Mouse (Mus musculus) lung, embryonic 14.5 days (tissue): ENCODE measurements around the gene Fgf9. TPM values are rescaled to one million over a fixed set of nuclear protein-coding genes. Genes with fewer than 3 reads are reported as not detected.

Experiments
- ATAC-seq: fragments of 200-750 bp; cut with Nextera tagmentation; 2 replicates; pipeline ENCODE4 v1.8.0; 2017; ENCODE audit warnings: mild to moderate bottlenecking, moderate TSS enrichment, moderate library complexity; ENCODE audit not compliant: insufficient read depth
- DNase-seq: peaks from one replicate; pipeline ENCODE4 v3.0.0-alpha.2; 2015
- H3K27ac ChIP-seq: fragments of 300-500 bp; sonication (generic); 2 replicates; pipeline ENCODE4 v1.5.1; 2014; ENCODE audit warnings: low read depth, mild to moderate bottlenecking, moderate library complexity
- H3K27me3 ChIP-seq: fragments of 300-500 bp; sonication (generic); 2 replicates; pipeline ENCODE4 v1.6.1; 2014; ENCODE audit warnings: low read length, control low read depth; ENCODE audit not compliant: insufficient read depth
- H3K36me3 ChIP-seq: fragments of 300-500 bp; sonication (generic); 2 replicates; pipeline ENCODE4 v1.6.1; 2014; ENCODE audit warnings: control low read depth; ENCODE audit not compliant: insufficient read depth
- H3K4me1 ChIP-seq: fragments of 300-500 bp; sonication (generic); 2 replicates; pipeline ENCODE4 v1.6.1; 2014; ENCODE audit warnings: antibody characterized with exemption, control low read depth; ENCODE audit not compliant: insufficient read depth
- H3K4me2 ChIP-seq: fragments of 300-500 bp; sonication (generic); 2 replicates; pipeline ENCODE4 v1.6.1; 2014; ENCODE audit warnings: mild to moderate bottlenecking
- H3K4me3 ChIP-seq: fragments of 300-500 bp; sonication (generic); 2 replicates; pipeline ENCODE4 v1.5.1; 2014; ENCODE audit warnings: low read depth, low read length
- H3K9ac ChIP-seq: fragments of 300-500 bp; sonication (generic); 2 replicates; pipeline ENCODE4 v1.6.1; 2014
- H3K9me3 ChIP-seq: fragments of 300-500 bp; sonication (generic); 2 replicates; pipeline ENCODE4 v1.6.1; 2016; ENCODE audit warnings: low read depth, low read length, control low read depth
- CTCF ChIP-seq: IDR thresholded peaks from 2 replicates; pipeline ENCODE4 v1.5.1; 2016; ENCODE audit warnings: antibody characterized with exemption, low read depth
- WGBS: fragments of 180-500 bp; shearing (Covaris S2); extraction: QIAGEN DNeasy Blood & Tissue Kit; methylation state at CpG from one replicate; pipeline ENCODE4 v1.1.7; 2014; 5-methylcytosine and 5-hydroxymethylcytosine counted together
- polyA plus RNA-seq: library from polyadenylated mRNA; unstranded; fragments of >200 nt; fragmentation: Nextera tagmentation; extraction: Ambion mirVana; gene quantifications from 2 replicates; pipeline ENCODE4 v1.2.1, GENCODE M21; 2014

The Fgf9 gene
- polyA plus RNA-seq, 1 experiment from 2014 or later = 9.1 TPM

DNA sequence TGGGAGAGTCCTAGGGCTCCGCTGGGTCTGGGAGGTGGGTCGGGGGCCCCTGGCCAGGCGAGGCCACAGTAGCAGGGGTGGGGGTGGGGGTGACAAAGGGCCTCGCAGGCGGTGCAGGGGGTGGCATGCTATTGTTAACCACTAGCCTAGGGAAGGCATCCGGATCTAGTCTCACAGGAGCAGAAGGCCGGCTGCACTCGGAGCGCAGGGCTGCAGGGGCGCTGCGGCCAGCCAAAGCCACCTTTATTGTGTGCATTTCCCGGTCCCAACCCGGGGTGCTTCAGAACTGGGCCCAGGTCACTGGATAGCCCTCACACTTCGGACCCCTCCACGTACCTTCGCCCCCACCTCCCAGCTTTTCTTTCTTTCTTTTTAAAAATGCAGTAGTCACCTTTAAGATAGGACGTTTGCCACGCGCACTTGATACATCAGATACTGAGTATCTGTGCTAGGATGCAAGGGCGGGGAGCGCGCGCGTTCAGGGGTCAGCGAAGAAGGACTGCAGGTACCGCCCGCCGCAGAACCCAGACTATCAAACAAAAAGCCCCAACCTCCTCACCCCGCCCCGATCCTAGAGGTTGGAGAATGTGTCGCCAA lies 5.2 kb downstream of the Fgf9 start:
- peak; percentile 5; the same call in 1 of the 2 replicates for ATAC-seq
- H3K4me3 ChIP-seq = peak overlapping the region; percentile 53
- peak overlapping the region; percentile 93 for H3K4me2 ChIP-seq
- WGBS = under 1% methylated on average over 31 of the region's 31 CpGs
- no peaks in the 10 kb centered on the region for H3K36me3 ChIP-seq
- H3K4me1 ChIP-seq = 0 out of 2 replicates have a peak, but pooled peaks cover 6% of the 10 kb centered on the region
- peak; percentile 41 for DNase-seq
- H3K27ac ChIP-seq = no peak overlapping the region
- H3K9me3 ChIP-seq = no peaks in the 10 kb centered on the region
- H3K9ac ChIP-seq = peak overlapping the region; percentile 54
- TF ChIP-seq CTCF = peak; percentile 17; the same call in 1 of the 2 replicates
- H3K27me3 ChIP-seq = peaks cover 83% of the 10 kb centered on the region

DNA sequence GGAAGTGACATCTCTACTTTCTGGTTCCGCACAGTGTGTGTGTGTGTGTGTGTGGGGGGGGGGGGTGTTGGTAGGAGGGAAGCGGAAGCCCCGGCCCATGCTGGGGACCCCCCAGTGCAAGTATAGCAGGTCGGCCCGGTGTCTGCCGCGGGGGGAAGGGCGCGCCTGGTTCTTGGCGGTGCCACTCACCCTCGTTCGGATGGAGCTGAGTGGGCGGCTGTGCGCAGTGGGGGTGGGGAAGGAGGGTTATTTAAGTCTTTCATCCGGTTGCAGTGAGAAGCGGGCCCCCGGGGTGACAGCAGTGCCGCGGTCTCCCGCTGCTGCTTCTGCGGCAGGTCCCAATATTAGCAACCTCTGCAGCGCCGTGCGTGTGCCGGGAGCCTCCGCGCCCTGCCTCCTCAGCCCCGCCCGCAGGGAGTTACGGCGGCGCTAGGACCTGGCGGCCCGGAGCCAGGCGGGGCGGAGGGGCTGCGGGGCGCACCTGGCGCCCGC lies 5.7 kb downstream of the Fgf9 start:
- under 1% methylated on average over 40 of the region's 40 CpGs for WGBS
- Histone ChIP-seq H3K4me1 (0 out of 2 replicates have a peak, but pooled peaks cover 6% of the 10 kb centered on the region), H3K9me3 (no peaks in the 10 kb centered on the region), H3K4me3 (peak overlapping the region; percentile 53), H3K4me2 (peak overlapping the region; percentile 93), H3K9ac (peak overlapping the region; percentile 54; the same call in 1 of the 2 replicates), H3K27me3 (peaks cover 78% of the 10 kb centered on the region), H3K27ac (peak overlapping the region; percentile 24; the same call in 1 of the 2 replicates), H3K36me3 (no peaks in the 10 kb centered on the region)
- DNase-seq (peak; percentile 72), ATAC-seq (peak; percentile 62)
- TF ChIP-seq CTCF = no peak

DNA sequence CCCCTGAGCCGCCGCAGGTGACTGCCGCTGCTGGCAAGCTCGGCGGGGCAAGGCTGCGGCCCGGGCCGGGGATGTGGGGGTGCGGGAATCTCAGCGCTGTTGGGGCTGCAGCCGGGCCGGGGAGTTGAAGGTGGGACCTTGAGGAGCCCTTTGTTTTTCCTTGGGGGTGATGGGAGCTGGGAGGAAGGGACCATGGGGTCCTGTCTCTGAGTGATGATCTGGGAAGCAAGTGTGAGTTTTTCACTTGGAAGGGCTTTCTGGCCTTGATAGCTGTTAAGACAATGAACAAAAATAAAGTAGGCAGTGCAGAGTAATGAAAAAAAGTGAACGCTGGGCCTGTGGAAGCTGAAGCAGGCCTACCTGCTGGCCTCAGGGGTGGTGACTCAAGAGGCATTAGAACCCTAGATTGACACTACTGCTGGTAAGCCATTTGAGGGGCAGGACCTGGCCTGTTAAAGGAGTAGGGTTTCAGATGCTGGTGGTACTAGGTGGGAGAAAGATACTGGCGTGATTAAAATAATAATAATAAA lies 6.4 kb downstream of the Fgf9 start:
- Histone ChIP-seq H3K36me3 (no peaks in the 10 kb centered on the region), H3K4me2 (peak overlapping the region; percentile 93), H3K9ac (peak overlapping the region; percentile 54), H3K4me3 (peak overlapping the region; percentile 53), H3K27me3 (peaks cover 71% of the 10 kb centered on the region), H3K4me1 (0 out of 2 replicates have a peak, but pooled peaks cover 6% of the 10 kb centered on the region), H3K9me3 (no peaks in the 10 kb centered on the region), H3K27ac (peak overlapping the region; percentile 24; the same call in 1 of the 2 replicates)
- WGBS = 9% methylated on average over 14 of the region's 14 CpGs
- TF ChIP-seq CTCF = no peak
- ATAC-seq (no peak), DNase-seq (no peak)

DNA sequence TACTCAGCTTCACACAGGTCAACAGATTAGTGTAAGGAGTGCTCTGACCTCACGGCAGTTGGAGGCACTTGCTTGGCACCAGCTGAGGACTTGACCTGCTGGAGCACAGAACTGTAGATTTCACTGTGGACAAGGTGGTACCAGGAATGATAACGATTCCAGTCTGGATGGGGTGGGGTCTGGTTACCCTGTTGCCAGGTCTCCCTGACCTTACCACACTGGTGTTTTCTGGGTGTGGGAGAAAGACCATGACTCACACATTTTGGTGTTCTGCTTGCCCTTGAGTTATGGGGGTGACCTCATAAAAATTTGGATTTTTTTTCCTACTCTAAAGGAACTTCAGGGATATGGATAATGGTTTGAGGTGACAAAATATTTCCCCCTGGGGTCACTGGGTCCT lies 9.1 kb downstream of the Fgf9 start:
- Histone ChIP-seq H3K9ac (no peak overlapping the region), H3K27ac (no peak overlapping the region), H3K9me3 (no peaks in the 10 kb centered on the region), H3K36me3 (no peaks in the 10 kb centered on the region), H3K4me3 (no peak overlapping the region), H3K4me2 (no peak overlapping the region), H3K4me1 (0 out of 2 replicates have a peak, but pooled peaks cover 6% of the 10 kb centered on the region), H3K27me3 (peaks cover 44% of the 10 kb centered on the region)
- no peak for TF ChIP-seq CTCF
- ATAC-seq = no peak
- DNase-seq = no peak
- WGBS = 74% methylated on average over 2 of the region's 2 CpGs

DNA sequence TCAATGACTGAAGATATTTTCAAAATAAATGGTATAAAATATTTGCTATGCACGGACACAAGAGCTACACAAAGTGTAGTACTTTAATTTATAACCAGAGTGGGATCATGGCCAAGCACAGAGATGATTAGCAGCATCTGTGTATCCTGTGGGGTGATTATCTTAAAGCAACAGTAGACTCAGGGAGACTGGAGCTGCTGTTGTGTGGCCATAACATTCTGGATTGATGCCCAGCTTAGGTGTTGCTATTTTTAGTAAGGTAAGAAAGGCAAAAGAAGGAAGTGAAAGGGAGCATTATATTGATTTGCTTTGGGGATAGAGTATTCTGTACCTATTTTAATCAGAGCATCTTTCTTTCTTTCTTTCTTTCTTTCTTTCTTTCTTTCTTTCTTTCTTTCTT lies 11.6 kb downstream of the Fgf9 start:
- 24% methylated on average over 1 of the region's 1 CpGs for WGBS
- H3K4me1 ChIP-seq = no peaks in the 10 kb centered on the region
- no peak overlapping the region for H3K4me2 ChIP-seq
- peaks cover 19% of the 10 kb centered on the region for H3K27me3 ChIP-seq
- no peak overlapping the region for H3K4me3 ChIP-seq
- H3K27ac ChIP-seq = no peak overlapping the region
- H3K36me3 ChIP-seq = no peaks in the 10 kb centered on the region
- H3K9ac ChIP-seq = no peak overlapping the region
- no peaks in the 10 kb centered on the region for H3K9me3 ChIP-seq
- no peak for ATAC-seq
- no peak for TF ChIP-seq CTCF
- peak; percentile 33 for DNase-seq

DNA sequence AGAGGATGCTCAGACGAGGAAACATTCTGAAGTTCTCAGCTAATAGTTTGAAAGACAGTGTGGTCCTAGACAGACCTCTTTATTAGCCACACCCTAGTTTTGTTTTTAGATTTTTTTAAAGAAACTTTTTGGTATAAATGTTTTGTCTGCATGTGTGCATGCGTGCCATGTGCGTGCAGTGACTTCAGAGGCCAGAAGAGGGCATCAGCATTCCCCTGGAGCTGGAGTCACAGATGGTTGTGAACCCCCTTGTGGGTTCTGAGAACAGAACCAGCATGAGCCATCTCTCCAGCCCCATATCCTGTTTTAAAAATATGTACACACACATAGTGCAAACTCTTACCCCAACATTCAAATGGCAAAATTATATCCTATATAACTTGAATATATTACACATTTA lies 13.9 kb downstream of the Fgf9 start:
- Histone ChIP-seq H3K4me1 (no peaks in the 10 kb centered on the region), H3K4me3 (no peak overlapping the region), H3K27me3 (no peaks in the 10 kb centered on the region), H3K36me3 (no peaks in the 10 kb centered on the region), H3K4me2 (no peak overlapping the region), H3K9me3 (no peaks in the 10 kb centered on the region), H3K9ac (no peak overlapping the region), H3K27ac (no peak overlapping the region)
- WGBS = 90% methylated on average over 3 of the region's 3 CpGs
- DNase-seq = no peak
- no peak; the same call in 1 of the 2 replicates for TF ChIP-seq CTCF
- no peak for ATAC-seq

DNA sequence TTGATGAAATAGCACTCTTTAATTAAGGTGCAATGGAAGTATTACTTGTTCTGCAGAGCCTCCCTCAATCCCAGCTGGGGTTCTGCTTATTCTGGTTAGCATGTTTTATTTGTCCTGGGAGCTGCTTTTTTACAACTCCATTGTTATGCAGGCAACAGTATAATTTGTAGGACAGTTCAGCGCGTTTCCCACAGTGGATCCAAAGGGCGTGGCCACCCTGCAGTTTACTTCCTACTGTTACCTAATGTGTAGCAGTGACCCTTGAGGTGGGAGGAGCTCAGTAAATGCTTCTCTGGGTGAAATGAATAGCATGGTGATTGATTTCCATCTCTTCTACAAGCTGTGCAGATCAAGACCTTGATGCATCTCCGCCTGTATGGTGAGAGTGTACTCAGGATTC lies 17.0 kb downstream of the Fgf9 start:
- no peaks in the 10 kb centered on the region for H3K9me3 ChIP-seq
- H3K36me3 ChIP-seq = no peaks in the 10 kb centered on the region
- 56% methylated on average over 4 of the region's 4 CpGs for WGBS
- no peak overlapping the region for H3K9ac ChIP-seq
- H3K4me3 ChIP-seq = no peak overlapping the region
- no peak for ATAC-seq
- H3K27ac ChIP-seq = no peak overlapping the region
- TF ChIP-seq CTCF = no peak
- no peak for DNase-seq
- no peaks in the 10 kb centered on the region for H3K4me1 ChIP-seq
- H3K27me3 ChIP-seq = no peaks in the 10 kb centered on the region
- H3K4me2 ChIP-seq = no peak overlapping the region
